Mouse (Mus musculus): ENCODE data around the gene Gm37240.
"Not testable (repeated sequence)": the region's sequence is repeated elsewhere in the genome, so short reads cannot be mapped to it uniquely, and the experiment has no call there.

- TF ChIP-seq POLR2A (IDR thresholded peaks at IDR 0.05; ENCODE audit: low read depth, low read length); CTCF (IDR thresholded peaks at IDR 0.05; ENCODE audit: borderline replicate concordance, insufficient read depth, low read length): not testable (repeated sequence)
Measured at GRCm38 (mm10) chr3:84648069-84648468, 1239.2 kb downstream of the Gm37240 start.
